Mouse (Mus musculus) heart, postnatal 0 days (tissue): ENCODE data around the gene Ppox. TPM values are rescaled to one million over a fixed set of nuclear protein-coding genes. Genes with fewer than 3 reads are reported as not detected.

Source experiments
- ATAC-seq: fragments of 200-750 bp; cut with Nextera tagmentation; 2 replicates; pipeline ENCODE4 v1.8.0; 2017; ENCODE audit warnings: low read depth, moderate number of reproducible peaks, moderate library complexity; ENCODE audit not compliant: insufficient read depth
- DNase-seq: peaks from one replicate; pipeline ENCODE4 v3.0.0-alpha.2; 2016; ENCODE audit warnings: low spot score
- H3K27ac ChIP-seq: fragments of 300-500 bp; sonication (generic); 2 replicates; pipeline ENCODE4 v1.5.1; 2014; ENCODE audit warnings: low read depth, mild to moderate bottlenecking
- H3K27me3 ChIP-seq: fragments of 300-500 bp; sonication (generic); 2 replicates; pipeline ENCODE4 v1.6.1; 2014; ENCODE audit warnings: low read length, mixed read lengths; ENCODE audit not compliant: control insufficient read depth, insufficient read depth
- H3K36me3 ChIP-seq: fragments of 300-500 bp; sonication (generic); replicated peaks from 2 replicates; pipeline ENCODE4 v1.6.1; 2014; ENCODE audit warnings: low read length, mixed read lengths; ENCODE audit not compliant: control insufficient read depth, insufficient read depth
- H3K4me1 ChIP-seq: fragments of 300-500 bp; sonication (generic); 2 replicates; pipeline ENCODE4 v1.6.1; 2014; ENCODE audit warnings: antibody characterized with exemption; ENCODE audit not compliant: control insufficient read depth, insufficient read depth
- H3K4me2 ChIP-seq: fragments of 300-500 bp; sonication (generic); 2 replicates; pipeline ENCODE4 v1.6.1; 2014; ENCODE audit warnings: low read depth, mild to moderate bottlenecking, low read length, moderate library complexity
- H3K4me3 ChIP-seq: fragments of 300-500 bp; sonication (generic); 2 replicates; pipeline ENCODE4 v1.5.1; 2014; ENCODE audit warnings: low read depth, low read length
- H3K9ac ChIP-seq: fragments of 300-500 bp; sonication (generic); replicated peaks from 2 replicates; pipeline ENCODE4 v1.6.1; 2014; ENCODE audit warnings: low read depth, low read length, mixed read lengths
- H3K9me3 ChIP-seq: fragments of 300-500 bp; sonication (generic); replicated peaks from 2 replicates; pipeline ENCODE4 v1.6.1; 2016; ENCODE audit warnings: low read length; ENCODE audit not compliant: control insufficient read depth
- CTCF ChIP-seq: IDR thresholded peaks from 2 replicates; pipeline ENCODE4 v1.5.1; 2016; ENCODE audit warnings: antibody characterized with exemption, control low read depth, low read depth
- EP300 ChIP-seq: IDR thresholded peaks from 2 replicates; pipeline ENCODE4 v1.6.1; 2016; ENCODE audit warnings: antibody characterized with exemption, low read depth
- WGBS: fragments of 180-500 bp; shearing (Covaris S2); extraction: QIAGEN DNeasy Blood & Tissue Kit; methylation state at CpG from one replicate; pipeline ENCODE4 v1.1.7; 2014; 5-methylcytosine and 5-hydroxymethylcytosine counted together
- polyA plus RNA-seq: library from polyadenylated mRNA; unstranded; fragments of >200 nt; fragmentation: Nextera tagmentation; extraction: Ambion mirVana; gene quantifications from 2 replicates; pipeline ENCODE4 v1.2.1, GENCODE M21; 2015
- total RNA-seq: library from RNA; depleted of rRNA; stranded (reverse); fragments of >200 nt; gene quantifications from 2 replicates; pipeline ENCODE4 v1.2.3, GENCODE M21; 2014; ENCODE audit warnings: low replicate concordance

Ppox gene
- total and polyA plus RNA-seq, 2 experiments from 2014 or later: 24.6 to 52.4 TPM

- TF ChIP-seq CTCF (no peak), EP300 (no peak)
- H3K9me3 ChIP-seq: no peaks in the 10 kb centered on the region
- DNase-seq (no peak), ATAC-seq (no peak)
- no peak overlapping the region for H3K9ac ChIP-seq
- H3K27ac ChIP-seq: no peak overlapping the region
- 70% methylated on average over 4 of the region's 4 CpGs for WGBS
- peaks cover 38% of the 10 kb centered on the region for H3K36me3 ChIP-seq
- H3K4me1 ChIP-seq: peaks cover 8% of the 10 kb centered on the region; the same call in 1 of the 2 replicates
- no peaks in the 10 kb centered on the region for H3K27me3 ChIP-seq
- peak overlapping the region; percentile 84; the same call in 1 of the 2 replicates for H3K4me2 ChIP-seq
- peak overlapping the region; percentile 95; the same call in 1 of the 2 replicates for H3K4me3 ChIP-seq
These were observed 7.3 kb upstream of the Ppox start for GRCm38 (mm10) chr1:171288328-171288727.

- H3K4me3 ChIP-seq: peak within 1 kb of the TSS; percentile 95
- peak within 1 kb of the TSS; percentile 84 for H3K4me2 ChIP-seq
- no peaks in the 10 kb centered on the region for H3K27me3 ChIP-seq
- H3K4me1 ChIP-seq: peaks cover 7% of the 10 kb centered on the region; the same call in 1 of the 2 replicates
- peaks cover 44% of the 10 kb centered on the region for H3K36me3 ChIP-seq
- DNase-seq (peak; percentile 96), ATAC-seq (peak; percentile 96)
- peak within 1 kb of the TSS; percentile 92 for H3K9ac ChIP-seq
- H3K9me3 ChIP-seq: no peaks in the 10 kb centered on the region
- under 1% methylated on average over 49 of the region's 49 CpGs for WGBS
- H3K27ac ChIP-seq: peak within 1 kb of the TSS; percentile 88
- TF ChIP-seq EP300 (peak; percentile 71; the same call in 1 of the 2 replicates), CTCF (no peak)
These were observed 6.4 kb upstream of the Ppox start, which contains the start of gene Usp21 for GRCm38 (mm10) chr1:171287136-171288081. TSS of gene Usp21 (minus strand) at chr1:171287991.

- no peak for ATAC-seq
- Histone ChIP-seq H3K27me3 (no peaks in the 10 kb centered on the region), H3K4me3 (no peak overlapping the region), H3K9me3 (no peaks in the 10 kb centered on the region), H3K9ac (no peak overlapping the region), H3K36me3 (peaks cover 44% of the 10 kb centered on the region), H3K4me1 (peaks cover 7% of the 10 kb centered on the region; the same call in 1 of the 2 replicates), H3K27ac (no peak overlapping the region), H3K4me2 (peak overlapping the region; percentile 84)
- no peak for DNase-seq
- TF ChIP-seq EP300 (no peak), CTCF (no peak)
- WGBS: 91% methylated on average over 19 of the region's 19 CpGs
These were observed 5.5 kb upstream of the Ppox start for GRCm38 (mm10) chr1:171286517-171286916.

- DNase-seq (no peak), ATAC-seq (no peak)
- Histone ChIP-seq H3K4me2 (no peak overlapping the region), H3K4me1 (peaks cover 8% of the 10 kb centered on the region), H3K9ac (no peak overlapping the region), H3K36me3 (peaks cover 44% of the 10 kb centered on the region), H3K9me3 (no peaks in the 10 kb centered on the region), H3K27ac (no peak overlapping the region), H3K4me3 (no peak overlapping the region), H3K27me3 (no peaks in the 10 kb centered on the region)
- TF ChIP-seq EP300 (no peak), CTCF (no peak)
- 80% methylated on average over 20 of the region's 20 CpGs for WGBS
These were observed 4.3 kb upstream of the Ppox start for GRCm38 (mm10) chr1:171285096-171285892.

GRCm38 (mm10) chr1:171284491-171284890, 3.5 kb upstream of the Ppox start:
- Histone ChIP-seq H3K9ac (no peak overlapping the region), H3K27me3 (no peaks in the 10 kb centered on the region), H3K9me3 (no peaks in the 10 kb centered on the region), H3K4me1 (peaks cover 14% of the 10 kb centered on the region), H3K27ac (no peak overlapping the region), H3K4me2 (no peak overlapping the region), H3K36me3 (peaks cover 38% of the 10 kb centered on the region), H3K4me3 (no peak overlapping the region)
- 89% methylated on average over 15 of the region's 15 CpGs for WGBS
- ATAC-seq (no peak), DNase-seq (no peak)
- TF ChIP-seq EP300 (no peak), CTCF (no peak)
